Mouse (Mus musculus): ENCODE data around the gene Fam173a.
"Not testable (repeated sequence)": the region's sequence is repeated elsewhere in the genome, so short reads cannot be mapped to it uniquely, and the experiment has no call there.

Fam173a gene

DNA sequence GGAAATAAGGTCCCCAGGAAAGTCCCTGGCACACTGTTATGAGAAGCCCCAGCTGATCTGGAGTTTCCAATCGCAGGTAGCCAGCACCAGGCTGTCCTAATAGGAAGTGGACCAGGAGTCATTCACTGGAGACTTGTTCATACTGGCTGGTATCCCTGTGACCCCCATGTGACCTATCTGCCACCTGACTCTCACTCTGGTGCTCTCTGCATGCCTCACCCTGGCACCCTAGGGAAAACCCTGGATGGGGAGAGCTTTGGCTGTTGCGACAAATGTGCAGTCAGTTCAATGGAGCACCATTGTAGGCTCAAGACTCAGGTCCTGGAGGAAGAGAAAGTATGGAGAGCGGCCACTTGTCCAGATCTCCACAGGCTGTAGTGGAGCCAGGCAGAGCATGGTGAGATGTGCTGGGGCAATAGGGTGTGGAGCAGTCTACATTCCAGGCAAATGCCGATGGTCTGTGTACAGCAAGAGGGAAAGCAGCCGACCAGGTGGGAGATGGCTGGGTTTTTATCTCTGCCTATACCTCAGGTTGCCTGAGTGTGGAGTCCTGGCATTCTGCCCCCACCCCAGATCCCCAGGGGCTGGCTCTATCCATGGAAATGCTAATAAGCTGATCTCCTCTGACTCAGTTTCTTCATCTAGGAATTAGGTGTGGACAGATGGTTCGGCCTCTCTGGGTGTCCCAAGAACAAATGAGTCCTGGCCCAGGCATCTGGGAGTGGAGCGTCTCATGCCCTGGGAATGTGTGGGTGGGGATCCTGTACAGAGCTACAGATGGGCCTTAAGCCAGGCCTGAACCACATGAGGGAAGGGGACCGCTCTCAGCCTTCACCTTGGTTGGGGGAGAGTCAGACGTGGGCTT is 36.1 kb downstream of the Fam173a start:
- no peak for DNase-seq

DNA sequence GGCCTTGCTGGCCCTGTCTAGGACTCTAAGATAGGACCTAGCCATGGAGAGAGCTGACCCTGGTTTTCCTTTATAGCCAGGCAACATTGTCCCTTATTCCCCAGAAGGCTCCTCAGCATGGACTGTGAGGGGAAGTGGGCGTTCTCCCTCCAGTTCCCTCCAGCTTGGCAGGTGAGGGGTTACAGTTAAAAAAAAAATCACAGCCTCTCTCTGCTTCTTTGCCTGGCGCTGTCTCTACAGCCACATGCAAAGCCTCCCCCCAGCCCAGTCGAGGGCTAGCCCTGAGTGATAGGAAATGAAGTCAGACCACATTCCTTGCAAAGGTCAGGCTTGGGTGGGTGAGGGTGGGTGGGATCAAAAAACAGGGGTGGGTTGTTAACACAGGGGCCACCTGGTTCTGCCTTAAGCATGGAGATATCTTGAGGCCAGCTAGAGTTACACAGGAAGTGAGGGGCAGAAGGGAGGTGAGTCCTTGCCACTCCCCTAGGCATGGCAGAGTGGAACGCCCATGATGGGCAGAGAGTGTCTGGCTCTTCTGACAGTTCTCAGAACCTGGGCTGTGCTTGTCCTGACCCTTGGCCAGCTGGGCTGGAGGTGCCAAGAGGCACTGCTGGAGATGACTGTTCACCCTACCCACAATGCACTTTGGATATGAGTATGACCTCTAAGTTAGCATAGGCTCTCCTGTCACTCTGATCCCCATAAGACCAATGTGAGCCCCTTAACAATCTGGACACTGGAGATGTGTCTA is 36.9 kb downstream of the Fam173a start:
- no peak for DNase-seq

DNA sequence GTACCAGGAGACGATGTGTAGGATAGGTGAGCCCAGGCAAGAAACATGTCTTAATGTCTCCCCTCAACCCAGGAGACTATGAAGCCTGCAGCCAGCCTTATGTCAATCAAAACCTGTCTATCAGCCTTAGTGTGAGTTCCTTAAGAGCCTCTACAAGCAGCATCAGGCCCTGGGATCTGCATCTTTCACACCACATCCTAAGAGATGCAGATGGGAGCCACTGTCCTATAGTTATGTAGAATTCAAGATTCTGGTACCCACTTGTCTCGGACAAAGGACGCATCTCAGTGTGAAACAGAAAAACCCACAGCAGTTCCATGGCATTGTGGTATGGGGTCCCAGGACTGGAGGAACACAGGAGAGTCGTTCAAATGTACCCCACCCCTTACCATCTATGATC is 37.6 kb downstream of the Fam173a start:
- no peak for DNase-seq

DNA sequence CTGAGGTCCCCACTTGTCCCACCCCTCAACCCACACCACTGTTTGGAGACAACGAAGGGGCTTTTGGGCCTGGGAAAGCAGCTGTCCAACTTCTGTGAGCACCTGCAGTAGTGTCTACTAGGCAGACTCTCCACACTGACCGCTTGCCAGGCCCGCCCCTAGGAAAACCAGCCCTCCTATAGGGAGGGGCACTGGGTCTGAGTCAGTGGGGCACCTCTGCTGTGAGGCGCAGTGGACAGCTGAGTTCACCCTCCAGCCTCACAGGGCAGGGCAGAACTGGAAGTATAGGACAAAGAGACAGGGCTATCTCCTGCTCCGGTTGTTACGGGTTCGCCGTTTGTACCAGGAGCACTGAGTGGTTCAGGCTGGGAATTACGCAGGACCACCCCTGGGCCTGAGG is 38.5 kb downstream of the Fam173a start, which contains the start of gene Msln:
Msln (minus strand) TSS at position 138 of the 400 bp plus-strand sequence.
- no peak for DNase-seq

DNA sequence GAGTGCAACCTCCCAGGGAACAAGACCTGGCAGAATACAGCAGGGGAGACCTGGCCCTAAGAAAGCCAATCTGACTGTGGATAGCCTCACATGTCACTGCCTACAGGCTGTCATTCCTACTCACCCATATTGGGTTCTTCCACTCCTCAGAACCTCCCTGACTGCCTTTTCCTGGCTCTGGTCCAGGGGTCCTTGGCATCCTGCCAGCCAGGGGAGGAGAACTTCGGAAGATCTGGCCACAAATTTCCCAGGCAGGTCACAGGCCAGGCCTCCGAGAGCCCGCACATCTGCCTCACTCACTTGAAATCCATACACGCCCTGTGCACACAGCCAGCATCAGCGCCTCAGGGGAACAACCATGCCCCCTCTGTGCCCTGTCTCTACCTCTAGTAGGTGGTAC is 41.3 kb downstream of the Fam173a start:
- DNase-seq, result no peak

DNA sequence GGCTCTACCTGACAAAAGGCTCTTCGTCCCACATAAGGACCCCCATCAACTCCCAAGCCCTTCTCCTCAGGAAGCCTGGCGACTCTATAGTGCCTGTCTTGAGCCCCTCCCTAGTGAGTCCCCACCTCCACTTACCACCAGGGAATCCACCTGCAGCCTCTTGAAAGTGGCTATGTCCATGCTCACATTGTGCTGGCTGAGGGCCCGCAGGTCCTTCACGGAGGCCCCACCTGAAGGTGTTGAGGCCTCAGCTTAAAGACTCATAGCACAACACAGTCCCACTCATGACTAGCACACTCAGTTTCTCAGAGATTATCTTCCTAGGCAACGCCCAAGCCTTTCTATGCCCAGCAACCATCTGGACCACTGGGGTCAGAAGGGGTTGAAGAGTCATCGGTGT is 43.4 kb downstream of the Fam173a start:
- no peak for DNase-seq

DNA sequence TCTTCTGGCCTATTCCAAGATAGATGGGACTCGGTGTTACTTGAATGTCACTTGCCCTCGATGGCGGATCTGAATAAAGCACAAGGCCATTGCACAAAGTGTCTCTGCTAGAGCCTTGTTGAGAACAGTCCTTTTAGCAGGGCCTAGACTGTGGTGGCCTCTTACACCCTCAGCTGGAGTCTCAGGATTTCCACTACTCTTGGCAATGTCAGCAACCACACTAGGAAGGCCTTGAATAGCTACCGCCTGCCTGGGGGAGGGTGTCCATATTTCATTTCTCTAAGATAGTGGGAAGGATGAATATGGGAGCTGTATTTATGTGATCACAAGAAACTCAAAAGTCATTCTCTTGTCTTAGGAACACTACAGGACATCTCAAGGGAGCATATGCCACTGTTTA is 44.5 kb downstream of the Fam173a start:
- DNase-seq, result no peak

DNA sequence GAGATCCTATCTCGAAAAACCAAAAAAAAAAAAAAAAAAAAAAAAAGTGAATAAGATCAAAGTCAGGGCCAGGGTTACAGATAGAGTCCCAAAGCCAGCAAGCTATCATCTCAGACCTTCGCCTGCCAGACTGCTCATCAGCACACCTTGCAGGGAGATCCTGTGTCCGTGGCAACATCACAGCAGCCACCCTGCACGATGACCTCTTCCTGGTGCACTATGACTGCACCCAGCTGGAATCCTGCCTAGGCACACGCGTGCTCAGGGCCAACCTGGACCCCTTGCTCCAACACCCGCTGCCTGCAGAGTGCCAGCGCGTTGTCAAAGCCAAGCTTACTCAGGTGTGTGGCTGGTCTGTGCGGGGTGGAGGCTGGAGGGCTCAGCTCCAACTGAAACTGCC is 48.4 kb downstream of the Fam173a start:
- no peak for DNase-seq

DNA sequence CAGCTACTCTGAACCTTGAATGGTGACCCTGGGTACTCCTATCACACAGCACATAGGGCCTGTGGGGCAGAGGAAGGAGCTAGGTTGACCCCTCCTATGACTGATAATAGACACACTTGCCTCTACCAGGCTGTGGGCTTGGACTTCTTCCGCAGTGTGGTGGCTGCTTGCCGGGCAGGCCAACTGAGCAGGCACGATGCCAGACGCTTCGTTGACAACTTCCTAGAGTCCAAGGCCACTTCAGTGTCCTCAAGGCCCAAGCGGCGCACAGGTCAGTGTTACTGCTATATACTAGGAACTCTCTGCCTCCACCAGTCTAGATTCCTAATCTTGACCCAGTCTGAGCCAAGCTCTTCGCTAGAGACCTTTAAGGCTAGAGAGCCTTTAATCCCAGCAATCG is 48.9 kb downstream of the Fam173a start:
- no peak for DNase-seq

DNA sequence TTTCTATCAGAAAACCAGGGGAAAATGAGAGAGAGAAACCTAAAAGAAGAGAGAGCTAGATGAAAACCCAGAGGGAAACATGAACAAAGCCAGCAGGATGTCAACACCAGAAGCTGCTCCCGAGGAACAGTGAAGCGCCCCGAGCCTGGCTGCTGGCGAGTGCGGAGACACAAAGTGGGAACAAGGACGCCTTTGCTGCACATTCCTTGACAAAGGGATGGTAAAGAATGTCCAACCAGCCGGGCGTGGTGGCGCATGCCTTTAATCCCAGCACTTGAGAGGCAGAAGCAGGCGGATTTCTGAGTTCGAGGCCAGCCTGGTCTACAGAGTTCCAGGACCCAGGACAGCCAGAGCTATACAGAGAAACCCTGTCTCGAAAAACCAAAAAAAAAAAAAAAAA is 51.2 kb downstream of the Fam173a start:
- DNase-seq, result not testable (repeated sequence)

Measured in kidney, adult 11 months (tissue).